Mouse (Mus musculus) midbrain, embryonic 13.5 days (tissue): ENCODE results near the gene Aadacl2. TPM values are rescaled to one million over a fixed set of nuclear protein-coding genes. Genes with fewer than 3 reads are reported as not detected.

Source experiments
- polyA plus RNA-seq: library from polyadenylated mRNA; unstranded; fragments of >200 nt; fragmentation: Nextera tagmentation; extraction: Ambion mirVana; gene quantifications from 2 replicates; pipeline ENCODE4 v1.2.1, GENCODE M21; 2015

Aadacl2 gene
- polyA plus RNA-seq, 1 experiment from 2014 or later = not detected

Other genes starting within 250 kb of the Aadacl2 start
- gene Gm8298, start 145.7 kb upstream of the Aadacl2 start, polyA plus RNA-seq = not detected in 2 replicates
- gene C130079G13Rik, start 81.5 kb upstream of the Aadacl2 start, polyA plus RNA-seq = not detected in 2 replicates
- gene Aadac, start 19.0 kb downstream of the Aadacl2 start, polyA plus RNA-seq = not detected in 2 replicates
- gene Sucnr1, start 75.1 kb downstream of the Aadacl2 start, polyA plus RNA-seq = not detected in 2 replicates